Mouse (Mus musculus) myocyte (in vitro differentiated cells): ENCODE measurements around the gene Aasdh. TPM values are rescaled to one million over a fixed set of nuclear protein-coding genes. Genes with fewer than 3 reads are reported as not detected.
A peak's percentile ranks its signal among the peaks of the same experiment; 100 is the strongest.

Source experiments
- H3K27me3 ChIP-seq: one replicate; pipeline ENCODE4 v1.6.1; 2011; ENCODE audit not compliant: control insufficient read depth, insufficient read depth, insufficient read length
- H3K36me3 ChIP-seq: one replicate; pipeline ENCODE4 v1.6.1; 2011; ENCODE audit not compliant: control insufficient read depth, insufficient read depth
- H3K4me2 ChIP-seq: one replicate; pipeline ENCODE4 v1.6.1; 2011; ENCODE audit warnings: low read depth, control low read depth
- H3K4me3 ChIP-seq: one replicate; pipeline ENCODE4 v1.5.1; 2011; ENCODE audit warnings: mild to moderate bottlenecking, control low read depth, moderate library complexity
- H3K79me2 ChIP-seq: one replicate; pipeline ENCODE4 v1.6.1; 2011; ENCODE audit not compliant: control insufficient read depth, insufficient read depth
- H3ac ChIP-seq: one replicate; pipeline ENCODE4 v1.6.1; 2011; ENCODE audit not compliant: control insufficient read depth, insufficient read length
- CEBPB ChIP-seq: IDR thresholded peaks from 2 replicates; pipeline ENCODE4 v1.6.1; 2011; ENCODE audit warnings: mild to moderate bottlenecking, moderate library complexity; ENCODE audit not compliant: poor library complexity, insufficient read depth, severe bottlenecking
- E2F4 ChIP-seq: IDR thresholded peaks from one replicate; pipeline ENCODE4 v1.6.1; 2011; ENCODE audit warnings: mild to moderate bottlenecking, control low read depth, moderate library complexity; ENCODE audit not compliant: insufficient read depth
- MAX ChIP-seq: IDR thresholded peaks from one replicate; pipeline ENCODE4 v1.6.1; 2011; ENCODE audit warnings: low read depth, mild to moderate bottlenecking, control low read depth
- MYOD1 ChIP-seq, 3 experiments: IDR thresholded peaks; one replicate each; pipeline ENCODE4 v1.6.1; 2011; ENCODE audit warnings: control low read depth in 2 of 3, low read depth in 2 of 3, mild to moderate bottlenecking in 2 of 3, moderate library complexity in 1 of 3; ENCODE audit not compliant: insufficient read length in 2 of 3, control insufficient read depth in 1 of 3
- MYOG ChIP-seq, 3 experiments: IDR thresholded peaks; one replicate each; pipeline ENCODE4 v1.6.1; 2011; ENCODE audit warnings: control low read depth in 2 of 3, low read depth in 2 of 3, mild to moderate bottlenecking in 2 of 3; ENCODE audit not compliant: insufficient read length in 2 of 3, control insufficient read depth in 1 of 3, insufficient read depth in 1 of 3
- POLR2A ChIP-seq: IDR thresholded peaks from one replicate; pipeline ENCODE4 v1.6.1; 2011; ENCODE audit warnings: low read depth, mild to moderate bottlenecking, control low read depth, moderate library complexity; ENCODE audit not compliant: insufficient read length
- POLR2AphosphoS2 ChIP-seq: IDR thresholded peaks from one replicate; pipeline ENCODE4 v1.6.1; 2011; ENCODE audit warnings: low read depth, control low read depth; ENCODE audit not compliant: insufficient read length
- REST ChIP-seq: IDR thresholded peaks from one replicate; pipeline ENCODE4 v1.6.1; 2011; ENCODE audit warnings: mild to moderate bottlenecking, control low read depth, moderate library complexity; ENCODE audit not compliant: insufficient read depth, insufficient read length
- SRF ChIP-seq: IDR thresholded peaks from one replicate; pipeline ENCODE4 v1.6.1; 2011; ENCODE audit warnings: low read depth; ENCODE audit not compliant: control insufficient read depth, insufficient read length
- TCF12 ChIP-seq: IDR thresholded peaks from one replicate; pipeline ENCODE4 v1.6.1; 2011; ENCODE audit warnings: mild to moderate bottlenecking, control low read depth; ENCODE audit not compliant: poor library complexity, insufficient read depth, severe bottlenecking
- TCF3 ChIP-seq: IDR thresholded peaks from one replicate; pipeline ENCODE4 v1.6.1; 2011; ENCODE audit warnings: low read depth, control low read depth; ENCODE audit not compliant: insufficient read length
- USF1 ChIP-seq: IDR thresholded peaks from one replicate; pipeline ENCODE4 v1.6.1; 2011; ENCODE audit warnings: low read depth, mild to moderate bottlenecking, control low read depth, moderate library complexity
- polyA plus RNA-seq: library from polyadenylated mRNA; unstranded; fragments of >200 nt; fragmentation: generic; extraction: Trizol; gene quantifications from one replicate; pipeline ENCODE4 v1.2.1, GENCODE M21; 2012; ENCODE audit warnings: missing spikeins

The Aasdh gene
- polyA plus RNA-seq, 1 experiment: 6.1 TPM

GRCm38 (mm10) chr5:76910807-76911206, 5.5 kb upstream of the Aasdh start:
- Histone ChIP-seq H3K4me3 (no peak overlapping the region), H3K36me3 (no peaks in the 10 kb centered on the region), H3K79me2 (no peaks in the 10 kb centered on the region), H3K27me3 (no peaks in the 10 kb centered on the region), H3ac (no peak overlapping the region), H3K4me2 (no peak overlapping the region)
- TF ChIP-seq POLR2A: no peak
- TF ChIP-seq TCF3: no peak
- TF ChIP-seq MYOD1 (IDR thresholded peaks at IDR 0.05; ENCODE audit: control insufficient read depth in 1 of 3, insufficient read length in 2 of 3, low read depth in 2 of 3): no peak
- no peak for TF ChIP-seq TCF12
- no peak for TF ChIP-seq E2F4
- no peak for TF ChIP-seq USF1
- no peak for TF ChIP-seq MAX
- no peak for TF ChIP-seq REST
- no peak for TF ChIP-seq SRF
- TF ChIP-seq MYOG (IDR thresholded peaks at IDR 0.05; ENCODE audit: control insufficient read depth in 1 of 3, insufficient read depth in 1 of 3, insufficient read length in 2 of 3, low read depth in 2 of 3): no peak
- no peak for TF ChIP-seq POLR2AphosphoS2

DNA sequence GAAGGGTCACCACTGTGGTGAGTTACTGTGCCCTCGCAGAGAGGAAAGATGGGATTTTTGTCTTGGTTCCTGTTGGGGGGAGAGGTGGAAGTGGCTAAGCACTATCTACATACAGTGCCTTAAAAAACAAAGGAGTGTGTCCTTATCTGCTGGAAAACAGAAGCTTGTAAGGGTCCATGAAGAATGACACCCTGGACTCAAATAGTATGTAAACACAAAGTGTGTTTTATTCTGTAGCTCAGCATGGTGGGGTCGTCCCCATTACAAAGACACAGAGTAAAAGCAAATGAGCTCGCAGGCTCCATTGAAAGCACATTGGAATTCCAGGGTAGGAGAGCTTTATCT, 813 bp upstream of the Aasdh start:
- Histone ChIP-seq H3K79me2 (no peaks in the 10 kb centered on the region), H3K4me3 (peak overlapping the region; percentile 93)

GRCm38 (mm10) chr5:76904713-76905404, 455 bp downstream of the Aasdh start:
- no peaks in the 10 kb centered on the region for H3K79me2 ChIP-seq
- TF ChIP-seq SRF (no peak), MAX (no peak), MYOG (IDR thresholded peaks at IDR 0.05; ENCODE audit: control insufficient read depth in 1 of 3, insufficient read depth in 1 of 3, insufficient read length in 2 of 3, low read depth in 2 of 3) (no peak), TCF3 (no peak), POLR2AphosphoS2 (no peak)
- H3ac ChIP-seq: peak overlapping the region; percentile 31
- H3K27me3 ChIP-seq: no peaks in the 10 kb centered on the region
- peak overlapping the region; percentile 93 for H3K4me3 ChIP-seq
- peak overlapping the region; percentile 81 for H3K4me2 ChIP-seq
- H3K36me3 ChIP-seq: no peaks in the 10 kb centered on the region

More for the DNA sequence above, 813 bp upstream of the Aasdh start:
- H3K4me2 ChIP-seq: peak overlapping the region; percentile 95
- TF ChIP-seq MAX: no peak
- no peak for TF ChIP-seq USF1
- no peak for TF ChIP-seq POLR2A
- no peak for TF ChIP-seq E2F4
- TF ChIP-seq MYOD1 (IDR thresholded peaks at IDR 0.05; ENCODE audit: control insufficient read depth in 1 of 3, insufficient read length in 2 of 3, low read depth in 2 of 3): no peak
- TF ChIP-seq REST: no peak
- H3K27me3 ChIP-seq: no peaks in the 10 kb centered on the region
- peak overlapping the region; percentile 31 for H3ac ChIP-seq
- H3K36me3 ChIP-seq: no peaks in the 10 kb centered on the region

DNA sequence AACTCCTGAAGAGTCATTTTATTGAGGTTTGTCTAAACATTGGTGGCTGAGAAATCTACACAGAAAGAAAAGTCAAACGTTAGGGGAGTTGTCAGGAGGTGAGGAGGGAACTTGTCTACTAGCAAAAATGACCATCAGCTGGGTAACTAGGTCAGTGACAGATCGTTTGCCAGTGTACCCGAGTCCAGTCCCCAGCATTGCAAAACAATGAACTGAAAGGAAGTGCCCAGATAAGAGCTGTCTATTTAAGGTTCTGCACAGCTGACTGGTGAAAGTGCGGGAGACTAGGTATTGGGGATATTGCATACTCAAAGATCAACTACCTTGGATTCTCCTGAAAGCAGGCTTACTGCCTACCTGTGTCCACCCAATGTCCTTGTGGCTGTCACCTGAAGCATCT, 3.2 kb downstream of the Aasdh start:
- Histone ChIP-seq H3K4me3 (no peak overlapping the region), H3K36me3 (no peaks in the 10 kb centered on the region), H3K4me2 (no peak overlapping the region), H3K27me3 (no peaks in the 10 kb centered on the region), H3ac (no peak overlapping the region), H3K79me2 (no peaks in the 10 kb centered on the region)
- TF ChIP-seq TCF3 (no peak), MYOD1 (IDR thresholded peaks at IDR 0.05; ENCODE audit: control insufficient read depth in 1 of 3, insufficient read length in 2 of 3, low read depth in 2 of 3) (no peak), MAX (no peak), CEBPB (no peak), USF1 (no peak), POLR2AphosphoS2 (no peak), TCF12 (no peak), E2F4 (no peak), REST (no peak), POLR2A (no peak), MYOG (IDR thresholded peaks at IDR 0.05; ENCODE audit: control insufficient read depth in 1 of 3, insufficient read depth in 1 of 3, insufficient read length in 2 of 3, low read depth in 2 of 3) (no peak), SRF (no peak)

- no peak overlapping the region for H3ac ChIP-seq
- H3K4me2 ChIP-seq: no peak overlapping the region
- H3K79me2 ChIP-seq: no peaks in the 10 kb centered on the region
- TF ChIP-seq MAX (no peak), E2F4 (no peak), CEBPB (no peak), POLR2AphosphoS2 (no peak), SRF (no peak), MYOD1 (IDR thresholded peaks at IDR 0.05; ENCODE audit: control insufficient read depth in 1 of 3, insufficient read length in 2 of 3, low read depth in 2 of 3) (no peak)
- H3K27me3 ChIP-seq: no peaks in the 10 kb centered on the region
- peaks cover 8% of the 10 kb centered on the region for H3K36me3 ChIP-seq
- H3K4me3 ChIP-seq: no peak overlapping the region
These were observed 12.2 kb downstream of the Aasdh start for GRCm38 (mm10) chr5:76893084-76893483.
